Mouse (Mus musculus) ovary, postnatal 10 days (tissue): ENCODE measurements around the gene Cd209f.
"Not testable (repeated sequence)": the region's sequence is repeated elsewhere in the genome, so short reads cannot be mapped to it uniquely, and the experiment has no call there.

Source experiments
- DNase-seq: peaks from one replicate; pipeline ENCODE4 v3.0.0; 2022; ENCODE audit warnings: low spot score

Gene Cd209f

GRCm38 (mm10) chr8:4105735-4106134, at the start of gene Cd209f:
Gene Cd209f (minus strand): TSS chr8:4105835.
- DNase-seq: not testable (repeated sequence)

DNA sequence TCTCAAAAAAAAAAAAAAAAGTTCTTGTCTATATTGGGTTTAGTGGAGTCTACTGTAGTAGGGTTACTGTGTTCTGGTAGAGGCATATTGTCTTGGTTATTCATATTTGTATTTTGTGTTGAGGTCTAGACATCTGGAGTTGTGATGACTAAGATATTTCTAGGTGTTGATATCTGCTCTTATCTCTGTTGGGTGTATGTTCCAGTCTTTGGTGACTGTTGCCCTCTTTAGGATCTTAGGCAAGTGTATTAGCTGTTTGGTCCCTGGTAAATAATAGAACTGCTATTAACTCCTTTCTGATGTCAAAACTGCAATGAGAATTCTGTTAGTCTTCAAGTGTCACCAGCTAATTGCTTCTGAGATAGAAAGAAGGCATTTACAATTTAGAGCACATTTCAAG, 49.2 kb upstream of the Cd209f start:
- DNase-seq: no peak

GRCm38 (mm10) chr8:4147272-4147671, 41.6 kb upstream of the Cd209f start:
- DNase-seq: no peak

DNA sequence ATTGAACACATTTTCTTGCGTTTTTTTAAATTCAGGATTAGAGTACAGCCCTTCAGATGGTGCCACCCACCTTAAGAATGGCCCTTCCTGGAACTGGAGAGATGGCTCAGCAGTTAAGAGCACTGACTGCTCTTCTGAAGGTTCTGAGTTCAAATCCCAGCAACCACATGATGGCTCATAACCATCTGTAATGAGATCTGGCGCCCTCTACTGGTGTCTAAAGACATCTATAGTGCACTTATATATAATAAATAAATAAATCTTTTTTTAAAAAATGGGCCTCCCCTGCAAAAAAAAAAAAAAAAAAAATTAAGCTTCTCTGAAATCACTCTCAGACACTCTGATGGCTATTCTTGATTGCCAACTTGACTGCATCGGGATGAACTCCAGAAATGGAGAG, 36.1 kb upstream of the Cd209f start:
- no peak for DNase-seq

DNA sequence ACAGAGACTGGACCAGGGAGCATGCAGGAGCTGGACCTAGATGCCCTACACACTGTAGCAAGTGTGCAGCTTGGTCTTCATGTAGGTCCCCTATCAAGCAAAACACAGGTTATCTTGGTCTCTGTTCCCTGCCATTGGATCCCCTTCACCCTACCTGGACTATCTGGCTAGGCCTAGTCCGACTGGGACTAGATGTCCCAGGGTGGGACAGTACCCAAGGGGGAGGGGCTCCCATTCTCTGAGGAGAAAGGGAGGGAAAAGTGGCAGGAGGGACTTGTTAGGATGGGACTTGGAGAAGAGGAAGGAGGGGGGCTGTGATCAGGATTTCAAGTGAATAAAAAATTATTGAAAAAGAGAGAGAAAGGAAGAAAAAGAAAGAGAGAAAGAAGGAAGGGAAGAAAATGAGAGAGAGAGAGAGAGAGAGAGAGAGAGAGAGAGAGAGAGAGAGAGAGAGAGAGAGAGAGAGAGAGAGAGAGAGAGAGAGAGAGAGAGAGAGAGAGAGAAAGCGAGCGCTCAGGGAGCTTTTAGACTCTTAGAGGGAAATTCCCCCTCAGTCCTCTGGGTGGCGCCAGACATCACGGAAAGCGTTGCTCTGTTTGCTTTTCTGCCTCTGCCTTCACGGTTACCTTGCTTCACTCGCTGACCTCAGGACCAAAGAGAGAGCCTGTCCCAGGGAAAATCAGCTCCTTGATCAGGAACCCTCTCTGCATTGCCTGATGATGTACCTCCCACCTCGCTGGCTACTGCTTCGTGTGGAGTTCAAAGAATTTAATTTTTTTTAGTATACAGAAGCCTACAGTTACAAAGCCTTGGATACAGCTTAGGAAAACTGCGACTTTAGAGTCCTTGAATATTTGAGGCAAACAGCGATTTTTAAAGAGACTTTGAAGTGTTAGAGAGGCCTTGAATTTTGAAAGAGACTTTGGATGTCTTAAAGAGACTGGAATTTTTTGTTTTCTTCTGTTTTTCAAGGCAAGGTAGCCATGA, 34.3 kb upstream of the Cd209f start:
- peak; percentile 42 for DNase-seq

- DNase-seq: no peak
These were observed 28.2 kb upstream of the Cd209f start, which contains the start of gene Cd209g for GRCm38 (mm10) chr8:4133798-4134197. Gene Cd209g (plus strand): TSS chr8:4134098.

GRCm38 (mm10) chr8:4088514-4088913, 17.1 kb downstream of the Cd209f start:
- not testable (repeated sequence) for DNase-seq

GRCm38 (mm10) chr8:4087180-4087722, 18.4 kb downstream of the Cd209f start:
- not testable (repeated sequence) for DNase-seq
